Mouse (Mus musculus): ENCODE results near the gene Tspan17. TPM values are rescaled to one million over a fixed set of nuclear protein-coding genes. Genes with fewer than 3 reads are reported as not detected.

Tspan17 gene
- polyA plus RNA-seq, 2 experiments = 2.6 to 4.4 TPM

- WGBS = 34% methylated on average over 12 of the region's 12 CpGs
These were observed 18.9 kb downstream of the Tspan17 start for GRCm38 (mm10) chr13:54808067-54808466.

GRCm38 (mm10) chr13:54811476-54811875 is 22.3 kb downstream of the Tspan17 start:
- ATAC-seq (ENCODE audit: low FRiP score, low read depth) = no peak
- no peaks in the 10 kb centered on the region for H3K36me3 ChIP-seq (ENCODE audit: control insufficient read depth, insufficient read depth, low read length)
- no peak overlapping the region for H3K4me3 ChIP-seq (replicated peaks; ENCODE audit: low read length)
- H3K27ac ChIP-seq (replicated peaks; ENCODE audit: low read depth, low read length) = no peak overlapping the region
- WGBS = 20% methylated on average over 7 of the region's 7 CpGs
- no peak for DNase-seq (ENCODE audit: low spot score)
- no peak overlapping the region for H3K9ac ChIP-seq (ENCODE audit: low read depth, low read length, severe bottlenecking)
- no peaks in the 10 kb centered on the region for H3K4me1 ChIP-seq (ENCODE audit: control insufficient read depth, insufficient read depth, low read length)
- no peak overlapping the region for H3K4me2 ChIP-seq (replicated peaks; ENCODE audit: low read depth, low read length, severe bottlenecking)
- no peak for TF ChIP-seq POLR2A (IDR thresholded peaks at IDR 0.05; ENCODE audit: borderline replicate concordance, extremely low read depth, insufficient read depth, insufficient read length)
- H3K27me3 ChIP-seq (ENCODE audit: control insufficient read depth, insufficient read depth, low read length) = no peaks in the 10 kb centered on the region
- no peaks in the 10 kb centered on the region for H3K9me3 ChIP-seq (ENCODE audit: control insufficient read depth, low read length)

More at GRCm38 (mm10) chr13:54808067-54808466, 18.9 kb downstream of the Tspan17 start:
- no peak for DNase-seq (ENCODE audit: low spot score)
- Histone ChIP-seq H3K9me3 (ENCODE audit: control insufficient read depth, low read length) (no peaks in the 10 kb centered on the region), H3K9ac (ENCODE audit: low read depth, low read length, severe bottlenecking) (no peak overlapping the region), H3K4me2 (replicated peaks; ENCODE audit: low read depth, low read length, severe bottlenecking) (no peak overlapping the region), H3K4me3 (replicated peaks; ENCODE audit: low read length) (no peak overlapping the region), H3K4me1 (ENCODE audit: control insufficient read depth, insufficient read depth, low read length) (no peaks in the 10 kb centered on the region), H3K27me3 (ENCODE audit: control insufficient read depth, insufficient read depth, low read length) (no peaks in the 10 kb centered on the region), H3K36me3 (ENCODE audit: control insufficient read depth, insufficient read depth, low read length) (no peaks in the 10 kb centered on the region), H3K27ac (replicated peaks; ENCODE audit: low read depth, low read length) (no peak overlapping the region)
- TF ChIP-seq POLR2A (IDR thresholded peaks at IDR 0.05; ENCODE audit: borderline replicate concordance, extremely low read depth, insufficient read depth, insufficient read length) = no peak
- no peak for ATAC-seq (ENCODE audit: low FRiP score, low read depth)

- Histone ChIP-seq H3K9ac (ENCODE audit: low read depth, low read length, severe bottlenecking) (no peak overlapping the region), H3K36me3 (ENCODE audit: control insufficient read depth, insufficient read depth, low read length) (no peaks in the 10 kb centered on the region), H3K4me2 (replicated peaks; ENCODE audit: low read depth, low read length, severe bottlenecking) (no peak overlapping the region), H3K27ac (replicated peaks; ENCODE audit: low read depth, low read length) (no peak overlapping the region), H3K4me3 (replicated peaks; ENCODE audit: low read length) (no peak overlapping the region), H3K9me3 (ENCODE audit: control insufficient read depth, low read length) (no peaks in the 10 kb centered on the region), H3K27me3 (ENCODE audit: control insufficient read depth, insufficient read depth, low read length) (no peaks in the 10 kb centered on the region), H3K4me1 (ENCODE audit: control insufficient read depth, insufficient read depth, low read length) (no peaks in the 10 kb centered on the region)
- DNase-seq (ENCODE audit: low spot score) (no peak), ATAC-seq (ENCODE audit: low FRiP score, low read depth) (no peak)
- TF ChIP-seq POLR2A (IDR thresholded peaks at IDR 0.05; ENCODE audit: borderline replicate concordance, extremely low read depth, insufficient read depth, insufficient read length) = no peak
- 95% methylated on average over 9 of the region's 9 CpGs for WGBS
These were observed 24.2 kb downstream of the Tspan17 start for GRCm38 (mm10) chr13:54813381-54813780.

- ATAC-seq (ENCODE audit: low FRiP score, low read depth) = no peak
- Histone ChIP-seq H3K27me3 (ENCODE audit: control insufficient read depth, insufficient read depth, low read length) (no peaks in the 10 kb centered on the region), H3K27ac (replicated peaks; ENCODE audit: low read depth, low read length) (no peak overlapping the region), H3K9me3 (ENCODE audit: control insufficient read depth, low read length) (no peaks in the 10 kb centered on the region), H3K9ac (ENCODE audit: low read depth, low read length, severe bottlenecking) (no peak overlapping the region), H3K4me3 (replicated peaks; ENCODE audit: low read length) (no peak overlapping the region), H3K4me1 (ENCODE audit: control insufficient read depth, insufficient read depth, low read length) (no peaks in the 10 kb centered on the region), H3K36me3 (ENCODE audit: control insufficient read depth, insufficient read depth, low read length) (no peaks in the 10 kb centered on the region), H3K4me2 (replicated peaks; ENCODE audit: low read depth, low read length, severe bottlenecking) (no peak overlapping the region)
- 33% methylated on average over 17 of the region's 17 CpGs for WGBS
- DNase-seq (ENCODE audit: low spot score) = no peak
- TF ChIP-seq POLR2A (IDR thresholded peaks at IDR 0.05; ENCODE audit: borderline replicate concordance, extremely low read depth, insufficient read depth, insufficient read length) = no peak
These were observed 29.4 kb downstream of the Tspan17 start for GRCm38 (mm10) chr13:54818399-54819254.

- Histone ChIP-seq H3K4me3 (replicated peaks; ENCODE audit: low read length) (no peak overlapping the region), H3K4me1 (ENCODE audit: control insufficient read depth, insufficient read depth, low read length) (peaks cover 6% of the 10 kb centered on the region; the same call in 1 of the 2 replicates), H3K9ac (ENCODE audit: low read depth, low read length, severe bottlenecking) (no peak overlapping the region), H3K4me2 (replicated peaks; ENCODE audit: low read depth, low read length, severe bottlenecking) (no peak overlapping the region), H3K36me3 (ENCODE audit: control insufficient read depth, insufficient read depth, low read length) (no peaks in the 10 kb centered on the region), H3K27me3 (ENCODE audit: control insufficient read depth, insufficient read depth, low read length) (no peaks in the 10 kb centered on the region), H3K27ac (replicated peaks; ENCODE audit: low read depth, low read length) (no peak overlapping the region), H3K9me3 (ENCODE audit: control insufficient read depth, low read length) (no peaks in the 10 kb centered on the region)
- WGBS = 80% methylated on average over 4 of the region's 4 CpGs
- no peak for DNase-seq (ENCODE audit: low spot score)
- no peak for TF ChIP-seq POLR2A (IDR thresholded peaks at IDR 0.05; ENCODE audit: borderline replicate concordance, extremely low read depth, insufficient read depth, insufficient read length)
- no peak for ATAC-seq (ENCODE audit: low FRiP score, low read depth)
These were observed 31.9 kb downstream of the Tspan17 start for GRCm38 (mm10) chr13:54821106-54821505.
